Mouse (Mus musculus): ENCODE results near the gene Krtap29-1.

The Krtap29-1 gene

GRCm38 (mm10) chr11:99978953-99979352, at the start of gene Krtap29-1:
Krtap29-1 (minus strand) TSS chr11:99979053.
- no peak for DNase-seq (ENCODE audit: low spot score)

GRCm38 (mm10) chr11:100021438-100021837, 42.6 kb upstream of the Krtap29-1 start:
- DNase-seq (ENCODE audit: low spot score): no peak

- DNase-seq (ENCODE audit: low spot score): no peak
These were observed 40.6 kb upstream of the Krtap29-1 start for GRCm38 (mm10) chr11:100019466-100019865.

- DNase-seq (ENCODE audit: low spot score): no peak
These were observed 37.3 kb upstream of the Krtap29-1 start, which contains the start of gene Krt33a for GRCm38 (mm10) chr11:100016112-100016511. Krt33a (minus strand) TSS chr11:100016212.

- DNase-seq (ENCODE audit: low spot score): peak; percentile 37
These were observed 34.9 kb upstream of the Krtap29-1 start for GRCm38 (mm10) chr11:100013691-100014171.

GRCm38 (mm10) chr11:100010682-100011081, 31.8 kb upstream of the Krtap29-1 start:
- no peak for DNase-seq (ENCODE audit: low spot score)

- no peak for DNase-seq (ENCODE audit: low spot score)
These were observed 29.5 kb upstream of the Krtap29-1 start for GRCm38 (mm10) chr11:100008336-100008735.

- no peak for DNase-seq (ENCODE audit: low spot score)
These were observed 27.8 kb upstream of the Krtap29-1 start for GRCm38 (mm10) chr11:100006624-100007023.

GRCm38 (mm10) chr11:100005905-100006304, 27.1 kb upstream of the Krtap29-1 start:
- DNase-seq (ENCODE audit: low spot score): peak; percentile 18

GRCm38 (mm10) chr11:100004846-100005245, 26.0 kb upstream of the Krtap29-1 start:
- DNase-seq (ENCODE audit: low spot score): peak; percentile 52

GRCm38 (mm10) chr11:99999091-99999490, 20.2 kb upstream of the Krtap29-1 start:
- DNase-seq (ENCODE audit: low spot score): no peak

- DNase-seq (ENCODE audit: low spot score): peak; percentile 21
These were observed 15.5 kb upstream of the Krtap29-1 start for GRCm38 (mm10) chr11:99994384-99994661.

GRCm38 (mm10) chr11:99993620-99994383, 14.9 kb upstream of the Krtap29-1 start, which contains the start of gene Krtap17-1:
Krtap17-1 (minus strand) TSS chr11:99993994.
- peak; percentile 6 for DNase-seq (ENCODE audit: low spot score)

GRCm38 (mm10) chr11:99990571-99990970, 11.7 kb upstream of the Krtap29-1 start:
- DNase-seq (ENCODE audit: low spot score): no peak

GRCm38 (mm10) chr11:99989881-99990405, 11.1 kb upstream of the Krtap29-1 start:
- DNase-seq (ENCODE audit: low spot score): no peak

- DNase-seq (ENCODE audit: low spot score): no peak
These were observed 9.7 kb upstream of the Krtap29-1 start for GRCm38 (mm10) chr11:99988530-99988929.

GRCm38 (mm10) chr11:99986180-99986647, 7.4 kb upstream of the Krtap29-1 start, which contains the start of gene Krtap16-1:
Krtap16-1 (minus strand) TSS chr11:99986597.
- DNase-seq (ENCODE audit: low spot score): no peak

- no peak for DNase-seq (ENCODE audit: low spot score)
These were observed 6.6 kb upstream of the Krtap29-1 start for GRCm38 (mm10) chr11:99985291-99986092.

GRCm38 (mm10) chr11:99983442-99983841, 4.6 kb upstream of the Krtap29-1 start:
- DNase-seq (ENCODE audit: low spot score): no peak

GRCm38 (mm10) chr11:99982731-99983130, 3.9 kb upstream of the Krtap29-1 start:
- DNase-seq (ENCODE audit: low spot score): no peak

- no peak for DNase-seq (ENCODE audit: low spot score)
These were observed 12.9 kb downstream of the Krtap29-1 start for GRCm38 (mm10) chr11:99965961-99966360.

- no peak for DNase-seq (ENCODE audit: low spot score)
These were observed 14.6 kb downstream of the Krtap29-1 start for GRCm38 (mm10) chr11:99964213-99964612.
